Mouse (Mus musculus) thymus, adult 2 months (tissue): ENCODE results near the gene Trim33. TPM values are rescaled to one million over a fixed set of nuclear protein-coding genes. Genes with fewer than 3 reads are reported as not detected.

Source experiments
- DNase-seq: peaks from one replicate; pipeline ENCODE4 v3.0.0; 2021
- H3K27ac ChIP-seq: fragments of 200-500 bp; 2 replicates; pipeline ENCODE4 v1.5.1; 2012; ENCODE audit warnings: low read length, control low read depth; ENCODE audit not compliant: control insufficient read depth, insufficient read depth
- H3K27me3 ChIP-seq: fragments of 200-500 bp; 2 replicates; pipeline ENCODE4 v1.6.1; 2012; ENCODE audit warnings: mild to moderate bottlenecking, low read length, moderate library complexity, mixed read lengths; ENCODE audit not compliant: control insufficient read depth, insufficient read depth
- H3K36me3 ChIP-seq: fragments of 200-500 bp; 2 replicates; pipeline ENCODE4 v1.6.1; 2012; ENCODE audit warnings: mild to moderate bottlenecking, low read length, moderate library complexity; ENCODE audit not compliant: control insufficient read depth, insufficient read depth
- H3K4me1 ChIP-seq: fragments of 200-500 bp; replicated peaks from 2 replicates; pipeline ENCODE4 v1.6.1; 2012; ENCODE audit warnings: low read length; ENCODE audit not compliant: control insufficient read depth, insufficient read depth
- H3K4me3 ChIP-seq: fragments of 200-500 bp; 2 replicates; pipeline ENCODE4 v1.5.1; 2012; ENCODE audit warnings: mild to moderate bottlenecking, low read length, control low read depth, moderate library complexity; ENCODE audit not compliant: control insufficient read depth, insufficient read depth
- CTCF ChIP-seq: fragments of 200-500 bp; IDR thresholded peaks from 2 replicates; pipeline ENCODE4 v1.5.1; 2012; ENCODE audit warnings: mild to moderate bottlenecking, control low read depth, low read length, moderate library complexity, borderline replicate concordance; ENCODE audit not compliant: control insufficient read depth, poor library complexity, insufficient read depth; ENCODE audit errors: extremely low read depth
- POLR2A ChIP-seq: fragments of 200-500 bp; IDR thresholded peaks from 2 replicates; pipeline ENCODE4 v1.6.1; 2012; ENCODE audit warnings: mild to moderate bottlenecking, low read length, control low read depth, moderate library complexity; ENCODE audit not compliant: control insufficient read depth, poor library complexity, insufficient read depth; ENCODE audit errors: extremely low read depth
- WGBS: fragments of 180-500 bp; shearing (Covaris S2); methylation state at CpG from one replicate; pipeline ENCODE4 v1.1.7; 2018; 5-methylcytosine and 5-hydroxymethylcytosine counted together
- polyA plus RNA-seq: library from polyadenylated mRNA; depleted of rRNA; stranded (reverse); fragments of >200 nt; gene quantifications from 2 replicates; pipeline ENCODE4 v1.2.3, GENCODE M21; 2012

The Trim33 gene
- polyA plus RNA-seq, 1 experiment = 30.1 TPM

- H3K27me3 ChIP-seq = no peaks in the 10 kb centered on the region
- TF ChIP-seq CTCF (peak; percentile 38; the same call in 1 of the 2 replicates), POLR2A (no peak)
- WGBS = 44% methylated on average over 8 of the region's 8 CpGs
- H3K4me1 ChIP-seq = peaks cover 32% of the 10 kb centered on the region
- no peak overlapping the region for H3K27ac ChIP-seq
- peak; percentile 79 for DNase-seq
- no peaks in the 10 kb centered on the region for H3K36me3 ChIP-seq
- H3K4me3 ChIP-seq = no peak overlapping the region
Observed at GRCm38 (mm10) chr3:103374028-103374427, 94.9 kb downstream of the Trim33 start.

- H3K4me1 ChIP-seq = peaks cover 38% of the 10 kb centered on the region
- H3K27ac ChIP-seq = peak overlapping the region; percentile 14; the same call in 1 of the 2 replicates
- WGBS = 22% methylated on average over 14 of the region's 14 CpGs
- no peaks in the 10 kb centered on the region for H3K36me3 ChIP-seq
- DNase-seq = peak; percentile 45
- H3K4me3 ChIP-seq = no peak overlapping the region
- TF ChIP-seq POLR2A = no peak
- TF ChIP-seq CTCF = no peak
- H3K27me3 ChIP-seq = no peaks in the 10 kb centered on the region
Observed at GRCm38 (mm10) chr3:103375181-103375855, 96.2 kb downstream of the Trim33 start.

GRCm38 (mm10) chr3:103378018-103378417 lies 98.9 kb downstream of the Trim33 start:
- TF ChIP-seq POLR2A (no peak), CTCF (no peak)
- H3K27me3 ChIP-seq = no peaks in the 10 kb centered on the region
- H3K4me3 ChIP-seq = no peak overlapping the region
- peak overlapping the region; percentile 82 for H3K27ac ChIP-seq
- no peaks in the 10 kb centered on the region for H3K36me3 ChIP-seq
- H3K4me1 ChIP-seq = peaks cover 40% of the 10 kb centered on the region
- DNase-seq = peak; percentile 70

- 89% methylated on average over 3 of the region's 3 CpGs for WGBS
Observed at GRCm38 (mm10) chr3:103379371-103379770, 100.3 kb downstream of the Trim33 start.

GRCm38 (mm10) chr3:103380814-103381213 lies 101.7 kb downstream of the Trim33 start:
- Histone ChIP-seq H3K4me3 (no peak overlapping the region), H3K36me3 (no peaks in the 10 kb centered on the region), H3K27ac (no peak overlapping the region), H3K4me1 (peaks cover 44% of the 10 kb centered on the region), H3K27me3 (no peaks in the 10 kb centered on the region)
- 96% methylated on average over 8 of the region's 8 CpGs for WGBS
- no peak for TF ChIP-seq CTCF
- TF ChIP-seq POLR2A = no peak
- no peak for DNase-seq

More at GRCm38 (mm10) chr3:103379371-103379770, 100.3 kb downstream of the Trim33 start:
- Histone ChIP-seq H3K27me3 (no peaks in the 10 kb centered on the region), H3K36me3 (no peaks in the 10 kb centered on the region), H3K27ac (no peak overlapping the region), H3K4me1 (peaks cover 46% of the 10 kb centered on the region), H3K4me3 (no peak overlapping the region)
- TF ChIP-seq POLR2A (no peak), CTCF (no peak)
- no peak for DNase-seq

GRCm38 (mm10) chr3:103381441-103381840 lies 102.3 kb downstream of the Trim33 start:
- WGBS = 98% methylated on average over 6 of the region's 6 CpGs
- TF ChIP-seq POLR2A (no peak), CTCF (no peak)
- Histone ChIP-seq H3K27ac (no peak overlapping the region), H3K4me1 (peaks cover 45% of the 10 kb centered on the region), H3K36me3 (no peaks in the 10 kb centered on the region), H3K4me3 (no peak overlapping the region), H3K27me3 (no peaks in the 10 kb centered on the region)
- DNase-seq = no peak

- WGBS = 20% methylated on average over 17 of the region's 17 CpGs
- no peaks in the 10 kb centered on the region for H3K36me3 ChIP-seq
- no peak overlapping the region; the same call in 1 of the 2 replicates for H3K4me3 ChIP-seq
- peaks cover 42% of the 10 kb centered on the region for H3K4me1 ChIP-seq
- peak; percentile 93 for DNase-seq
- no peaks in the 10 kb centered on the region for H3K27me3 ChIP-seq
- peak overlapping the region; percentile 99 for H3K27ac ChIP-seq
- peak; percentile 99 for TF ChIP-seq CTCF
- TF ChIP-seq POLR2A = 0 out of 2 replicates have a peak, but pooled peaks have one; percentile 38
Observed at GRCm38 (mm10) chr3:103382872-103383567, 103.9 kb downstream of the Trim33 start.
